7 mouse cellular contexts compared by ENCODE assay signal in genomic region chr8:87656484-87657230, GRCm38 (mm10).
DNase-seq lines count a peak whose midpoint lies in the region; ATAC-seq lines count a peak whose summit lies in the region.

No protein-coding gene starts in this region.

- H3K27ac ChIP-seq in hindbrain, embryonic 13.5 days: 0 out of 2 replicates have a peak overlapping the region, but pooled peaks have one; percentile 40
- peak overlapping the region; percentile 36; the same call in 1 of the 2 replicates for H3K27ac ChIP-seq in limb, embryonic 11.5 days (replicated peaks; ENCODE audit: low read depth, low read length)
- H3K27ac ChIP-seq in midbrain, embryonic 12.5 days (replicated peaks): no peak overlapping the region

- peak; percentile 86 for DNase-seq in adrenal gland, adult 2 months
- peak; percentile 50 for DNase-seq in cerebellum, adult 8-10 months
- DNase-seq in gastrocnemius, adult 18-20 months (ENCODE audit: low spot score): peak; percentile 88
- peak; percentile 86 for DNase-seq in limb, embryonic 11.5 days (ENCODE audit: low spot score)
- peak; percentile 74 to 82 for DNase-seq in spleen, postnatal 4 days (ENCODE audit: low spot score in 2 of 2)

- H3K27me3 ChIP-seq in hindbrain, embryonic 13.5 days: peaks cover 11% of the 10 kb centered on the region; the same call in 1 of the 2 replicates
- no peaks in the 10 kb centered on the region for H3K27me3 ChIP-seq in limb, embryonic 11.5 days (ENCODE audit: control insufficient read depth, insufficient read depth, low read length)
- peaks cover 27% of the 10 kb centered on the region for H3K27me3 ChIP-seq in midbrain, embryonic 12.5 days

- H3K4me1 ChIP-seq in hindbrain, embryonic 13.5 days (replicated peaks): peaks cover 47% of the 10 kb centered on the region
- peaks cover 36% of the 10 kb centered on the region for H3K4me1 ChIP-seq in limb, embryonic 11.5 days (ENCODE audit: control insufficient read depth, insufficient read depth, low read length)
- peaks cover 33% of the 10 kb centered on the region for H3K4me1 ChIP-seq in midbrain, embryonic 12.5 days

- H3K4me2 ChIP-seq in hindbrain, embryonic 13.5 days: peak overlapping the region; percentile 61
- H3K4me2 ChIP-seq in limb, embryonic 11.5 days (ENCODE audit: low read depth, severe bottlenecking): peak overlapping the region; percentile 67
- H3K4me2 ChIP-seq in midbrain, embryonic 12.5 days (replicated peaks): peak overlapping the region; percentile 59

- WGBS in hindbrain, embryonic 13.5 days: 7% methylated on average over 35 of the region's 35 CpGs
- 6% methylated on average over 35 of the region's 35 CpGs for WGBS in limb, embryonic 11.5 days
- 7% methylated on average over 35 of the region's 35 CpGs for WGBS in midbrain, embryonic 12.5 days

- peak overlapping the region; percentile 58; the same call in 1 of the 2 replicates for H3K9ac ChIP-seq in hindbrain, embryonic 13.5 days
- H3K9ac ChIP-seq in limb, embryonic 11.5 days (ENCODE audit: low read length): 0 out of 2 replicates have a peak overlapping the region, but pooled peaks have one; percentile 22
- peak overlapping the region; percentile 24; the same call in 1 of the 2 replicates for H3K9ac ChIP-seq in midbrain, embryonic 12.5 days (replicated peaks)

- peak; percentile 54 for ATAC-seq in hindbrain, embryonic 13.5 days (ENCODE audit: low FRiP score)
- ATAC-seq in limb, embryonic 11.5 days (ENCODE audit: insufficient number of reproducible peaks, low FRiP score, low TSS enrichment, low read depth): peak; percentile 76; the same call in 1 of the 2 replicates
- peak; percentile 86 for ATAC-seq in midbrain, embryonic 12.5 days (ENCODE audit: low FRiP score, low read depth)

- H3K9me3 ChIP-seq in hindbrain, embryonic 13.5 days: no peaks in the 10 kb centered on the region
- H3K9me3 ChIP-seq in limb, embryonic 11.5 days (ENCODE audit: control insufficient read depth, low read length): no peaks in the 10 kb centered on the region
- H3K9me3 ChIP-seq in midbrain, embryonic 12.5 days: no peaks in the 10 kb centered on the region

- H3K4me3 ChIP-seq in hindbrain, embryonic 13.5 days: peak overlapping the region; percentile 38
- H3K4me3 ChIP-seq in limb, embryonic 11.5 days (ENCODE audit: low read depth, low read length): peak overlapping the region; percentile 36
- peak overlapping the region; percentile 40 for H3K4me3 ChIP-seq in midbrain, embryonic 12.5 days

- no peaks in the 10 kb centered on the region for H3K36me3 ChIP-seq in hindbrain, embryonic 13.5 days
- no peaks in the 10 kb centered on the region for H3K36me3 ChIP-seq in limb, embryonic 11.5 days (ENCODE audit: control insufficient read depth, insufficient read depth, low read length)
- no peaks in the 10 kb centered on the region for H3K36me3 ChIP-seq in midbrain, embryonic 12.5 days
